Mouse (Mus musculus): Measurements from ENCODE around the gene Prodh2. TPM values are rescaled to one million over a fixed set of nuclear protein-coding genes. Genes with fewer than 3 reads are reported as not detected.
"Not testable (repeated sequence)": the region's sequence is repeated elsewhere in the genome, so short reads cannot be mapped to it uniquely, and the experiment has no call there.

Prodh2 gene
- polyA plus RNA-seq, 1 experiment from 2014 or later = 0.37 TPM

- 68% methylated on average over 4 of the region's 4 CpGs for WGBS (ENCODE audit: insufficient replicate concordance)
- Histone ChIP-seq H3K4me2 (no peak overlapping the region), H3K36me3 (ENCODE audit: control insufficient read depth, insufficient read depth, low read length) (no peaks in the 10 kb centered on the region), H3K27ac (ENCODE audit: low read depth, low read length) (no peak overlapping the region), H3K9me3 (replicated peaks; ENCODE audit: control insufficient read depth, low read length) (no peaks in the 10 kb centered on the region), H3K4me3 (ENCODE audit: low read depth, low read length) (no peak overlapping the region), H3K4me1 (ENCODE audit: control insufficient read depth, insufficient read depth, low read length) (no peaks in the 10 kb centered on the region), H3K9ac (ENCODE audit: low read depth, low read length) (no peak overlapping the region), H3K27me3 (ENCODE audit: control insufficient read depth, insufficient read depth, low read length) (peaks cover 3% of the 10 kb centered on the region; the same call in 1 of the 2 replicates)
- ATAC-seq (replicated peaks; ENCODE audit: insufficient number of reproducible peaks, low FRiP score, low TSS enrichment) = no peak
Observed at GRCm38 (mm10) chr7:30474999-30475398, 18.4 kb upstream of the Prodh2 start.

- H3K27ac ChIP-seq (ENCODE audit: low read depth, low read length); H3K9me3 ChIP-seq (replicated peaks; ENCODE audit: control insufficient read depth, low read length); H3K4me3 ChIP-seq (ENCODE audit: low read depth, low read length); H3K4me1 ChIP-seq (ENCODE audit: control insufficient read depth, insufficient read depth, low read length); H3K36me3 ChIP-seq (ENCODE audit: control insufficient read depth, insufficient read depth, low read length); H3K27me3 ChIP-seq (ENCODE audit: control insufficient read depth, insufficient read depth, low read length); H3K4me2 ChIP-seq; H3K9ac ChIP-seq (ENCODE audit: low read depth, low read length); ATAC-seq (replicated peaks; ENCODE audit: insufficient number of reproducible peaks, low FRiP score, low TSS enrichment): not testable (repeated sequence)
- WGBS (ENCODE audit: insufficient replicate concordance) = 86% methylated on average over 7 of the region's 7 CpGs
Observed at GRCm38 (mm10) chr7:30476136-30476535, 17.3 kb upstream of the Prodh2 start.

- peak overlapping the region; percentile 26 for H3K4me3 ChIP-seq (ENCODE audit: low read depth, low read length)
- no peaks in the 10 kb centered on the region for H3K9me3 ChIP-seq (replicated peaks; ENCODE audit: control insufficient read depth, low read length)
- no peaks in the 10 kb centered on the region for H3K36me3 ChIP-seq (ENCODE audit: control insufficient read depth, insufficient read depth, low read length)
- 10% methylated on average over 29 of the region's 32 CpGs for WGBS (ENCODE audit: insufficient replicate concordance)
- peaks cover 8% of the 10 kb centered on the region for H3K27me3 ChIP-seq (ENCODE audit: control insufficient read depth, insufficient read depth, low read length)
- ATAC-seq (replicated peaks; ENCODE audit: insufficient number of reproducible peaks, low FRiP score, low TSS enrichment) = no peak
- H3K4me2 ChIP-seq = peak overlapping the region; percentile 55
- no peak overlapping the region for H3K27ac ChIP-seq (ENCODE audit: low read depth, low read length)
- no peaks in the 10 kb centered on the region for H3K4me1 ChIP-seq (ENCODE audit: control insufficient read depth, insufficient read depth, low read length)
- H3K9ac ChIP-seq (ENCODE audit: low read depth, low read length) = no peak overlapping the region
Observed at GRCm38 (mm10) chr7:30477415-30478381, 15.7 kb upstream of the Prodh2 start.

GRCm38 (mm10) chr7:30484250-30484649, 9.2 kb upstream of the Prodh2 start:
- no peaks in the 10 kb centered on the region for H3K9me3 ChIP-seq (replicated peaks; ENCODE audit: control insufficient read depth, low read length)
- H3K4me3 ChIP-seq (ENCODE audit: low read depth, low read length) = no peak overlapping the region
- WGBS (ENCODE audit: insufficient replicate concordance) = 15% methylated on average over 8 of the region's 8 CpGs
- no peak for ATAC-seq (replicated peaks; ENCODE audit: insufficient number of reproducible peaks, low FRiP score, low TSS enrichment)
- no peaks in the 10 kb centered on the region for H3K36me3 ChIP-seq (ENCODE audit: control insufficient read depth, insufficient read depth, low read length)
- no peak overlapping the region for H3K4me2 ChIP-seq
- H3K4me1 ChIP-seq (ENCODE audit: control insufficient read depth, insufficient read depth, low read length) = no peaks in the 10 kb centered on the region
- no peak overlapping the region for H3K27ac ChIP-seq (ENCODE audit: low read depth, low read length)
- H3K9ac ChIP-seq (ENCODE audit: low read depth, low read length) = no peak overlapping the region
- H3K27me3 ChIP-seq (ENCODE audit: control insufficient read depth, insufficient read depth, low read length) = peaks cover 8% of the 10 kb centered on the region

- H3K27ac ChIP-seq (ENCODE audit: low read depth, low read length) = no peak overlapping the region
- WGBS (ENCODE audit: insufficient replicate concordance) = 23% methylated on average over 16 of the region's 16 CpGs
- H3K4me3 ChIP-seq (ENCODE audit: low read depth, low read length) = no peak overlapping the region
- H3K36me3 ChIP-seq (ENCODE audit: control insufficient read depth, insufficient read depth, low read length) = no peaks in the 10 kb centered on the region
- H3K27me3 ChIP-seq (ENCODE audit: control insufficient read depth, insufficient read depth, low read length) = peaks cover 10% of the 10 kb centered on the region
- H3K4me2 ChIP-seq = no peak overlapping the region
- H3K9me3 ChIP-seq (replicated peaks; ENCODE audit: control insufficient read depth, low read length) = no peaks in the 10 kb centered on the region
- H3K4me1 ChIP-seq (ENCODE audit: control insufficient read depth, insufficient read depth, low read length) = no peaks in the 10 kb centered on the region
- no peak for ATAC-seq (replicated peaks; ENCODE audit: insufficient number of reproducible peaks, low FRiP score, low TSS enrichment)
- no peak overlapping the region for H3K9ac ChIP-seq (ENCODE audit: low read depth, low read length)
Observed at GRCm38 (mm10) chr7:30490251-30490956, 3.0 kb upstream of the Prodh2 start.

- no peak overlapping the region for H3K27ac ChIP-seq (ENCODE audit: low read depth, low read length)
- no peak overlapping the region for H3K4me2 ChIP-seq
- no peak overlapping the region for H3K9ac ChIP-seq (ENCODE audit: low read depth, low read length)
- H3K4me1 ChIP-seq (ENCODE audit: control insufficient read depth, insufficient read depth, low read length) = no peaks in the 10 kb centered on the region
- no peak for ATAC-seq (replicated peaks; ENCODE audit: insufficient number of reproducible peaks, low FRiP score, low TSS enrichment)
- no peak overlapping the region for H3K4me3 ChIP-seq (ENCODE audit: low read depth, low read length)
- peaks cover 10% of the 10 kb centered on the region for H3K27me3 ChIP-seq (ENCODE audit: control insufficient read depth, insufficient read depth, low read length)
- H3K36me3 ChIP-seq (ENCODE audit: control insufficient read depth, insufficient read depth, low read length) = no peaks in the 10 kb centered on the region
- H3K9me3 ChIP-seq (replicated peaks; ENCODE audit: control insufficient read depth, low read length) = no peaks in the 10 kb centered on the region
- 15% methylated on average over 6 of the region's 6 CpGs for WGBS (ENCODE audit: insufficient replicate concordance)
Observed at GRCm38 (mm10) chr7:30490957-30491307, 2.5 kb upstream of the Prodh2 start.

GRCm38 (mm10) chr7:30492765-30493164, 657 bp upstream of the Prodh2 start:
- Histone ChIP-seq H3K4me1 (ENCODE audit: control insufficient read depth, insufficient read depth, low read length) (no peaks in the 10 kb centered on the region), H3K4me2 (no peak overlapping the region), H3K27me3 (ENCODE audit: control insufficient read depth, insufficient read depth, low read length) (peaks cover 10% of the 10 kb centered on the region), H3K4me3 (ENCODE audit: low read depth, low read length) (no peak overlapping the region), H3K9ac (ENCODE audit: low read depth, low read length) (no peak overlapping the region), H3K9me3 (replicated peaks; ENCODE audit: control insufficient read depth, low read length) (no peaks in the 10 kb centered on the region), H3K27ac (ENCODE audit: low read depth, low read length) (no peak overlapping the region), H3K36me3 (ENCODE audit: control insufficient read depth, insufficient read depth, low read length) (no peaks in the 10 kb centered on the region)
- 24% methylated on average over 4 of the region's 4 CpGs for WGBS (ENCODE audit: insufficient replicate concordance)
- ATAC-seq (replicated peaks; ENCODE audit: insufficient number of reproducible peaks, low FRiP score, low TSS enrichment) = no peak

- H3K9me3 ChIP-seq (replicated peaks; ENCODE audit: control insufficient read depth, low read length); H3K4me3 ChIP-seq (ENCODE audit: low read depth, low read length); H3K36me3 ChIP-seq (ENCODE audit: control insufficient read depth, insufficient read depth, low read length); ATAC-seq (replicated peaks; ENCODE audit: insufficient number of reproducible peaks, low FRiP score, low TSS enrichment); H3K4me2 ChIP-seq; H3K4me1 ChIP-seq (ENCODE audit: control insufficient read depth, insufficient read depth, low read length); H3K27ac ChIP-seq (ENCODE audit: low read depth, low read length); H3K27me3 ChIP-seq (ENCODE audit: control insufficient read depth, insufficient read depth, low read length); H3K9ac ChIP-seq (ENCODE audit: low read depth, low read length): not testable (repeated sequence)
- WGBS (ENCODE audit: insufficient replicate concordance) = 49% methylated on average over 5 of the region's 5 CpGs
Observed at GRCm38 (mm10) chr7:30495506-30496042, 2.2 kb downstream of the Prodh2 start.
